Mouse (Mus musculus): ENCODE measurements around the gene Acsf2. TPM values are rescaled to one million over a fixed set of nuclear protein-coding genes. Genes with fewer than 3 reads are reported as not detected.

The Acsf2 gene
- polyA plus RNA-seq, 1 experiment from 2014 or later, result 4.0 TPM

GRCm38 (mm10) chr11:94615494-94615893 lies 13.8 kb upstream of the Acsf2 start:
- no peak overlapping the region for H3K27ac ChIP-seq (replicated peaks in 1 of 2; ENCODE audit: control insufficient read depth in 1 of 2, insufficient read depth in 1 of 2, low read depth in 2 of 2, low read length in 2 of 2)
- 13% methylated on average over 4 of the region's 4 CpGs for WGBS

GRCm38 (mm10) chr11:94614603-94615002 lies 12.9 kb upstream of the Acsf2 start:
- Histone ChIP-seq H3K27ac (replicated peaks in 1 of 2; ENCODE audit: control insufficient read depth in 1 of 2, insufficient read depth in 1 of 2, low read depth in 2 of 2, low read length in 2 of 2) (no peak overlapping the region), H3K4me3 (ENCODE audit: control insufficient read depth in 1 of 2, insufficient read depth in 1 of 2, low read depth in 1 of 2, low read length in 2 of 2) (no peak overlapping the region), H3K9me3 (ENCODE audit: control insufficient read depth, low read length) (no peaks in the 10 kb centered on the region), H3K9ac (ENCODE audit: low read length) (no peak overlapping the region), H3K36me3 (ENCODE audit: control insufficient read depth, insufficient read depth, low read length) (no peaks in the 10 kb centered on the region), H3K4me2 (ENCODE audit: low read length) (no peak overlapping the region), H3K4me1 (ENCODE audit: control insufficient read depth in 2 of 2, insufficient read depth in 2 of 2, low read length in 2 of 2) (no peaks in the 10 kb centered on the region), H3K27me3 (ENCODE audit: control insufficient read depth, insufficient read depth, low read length) (no peaks in the 10 kb centered on the region; the same call in 1 of the 2 replicates)
- no peak for ATAC-seq (ENCODE audit: insufficient number of reproducible peaks, insufficient read depth, low FRiP score, low read depth)
- 67% methylated on average over 4 of the region's 4 CpGs for WGBS

More at GRCm38 (mm10) chr11:94615494-94615893, 13.8 kb upstream of the Acsf2 start:
- H3K9me3 ChIP-seq (ENCODE audit: control insufficient read depth, low read length), result no peaks in the 10 kb centered on the region
- no peak overlapping the region for H3K4me3 ChIP-seq (ENCODE audit: control insufficient read depth in 1 of 2, insufficient read depth in 1 of 2, low read depth in 1 of 2, low read length in 2 of 2)
- H3K36me3 ChIP-seq (ENCODE audit: control insufficient read depth, insufficient read depth, low read length), result no peaks in the 10 kb centered on the region
- no peak for ATAC-seq (ENCODE audit: insufficient number of reproducible peaks, insufficient read depth, low FRiP score, low read depth)
- no peak overlapping the region for H3K9ac ChIP-seq (ENCODE audit: low read length)
- H3K4me1 ChIP-seq (ENCODE audit: control insufficient read depth in 2 of 2, insufficient read depth in 2 of 2, low read length in 2 of 2), result no peaks in the 10 kb centered on the region
- no peaks in the 10 kb centered on the region; the same call in 1 of the 2 replicates for H3K27me3 ChIP-seq (ENCODE audit: control insufficient read depth, insufficient read depth, low read length)
- no peak overlapping the region for H3K4me2 ChIP-seq (ENCODE audit: low read length)

- H3K9me3 ChIP-seq (ENCODE audit: control insufficient read depth, low read length), result no peaks in the 10 kb centered on the region
- WGBS, result 76% methylated on average over 4 of the region's 4 CpGs
- H3K27me3 ChIP-seq (ENCODE audit: control insufficient read depth, insufficient read depth, low read length), result no peaks in the 10 kb centered on the region; the same call in 1 of the 2 replicates
- no peaks in the 10 kb centered on the region for H3K4me1 ChIP-seq (ENCODE audit: control insufficient read depth in 2 of 2, insufficient read depth in 2 of 2, low read length in 2 of 2)
- H3K36me3 ChIP-seq (ENCODE audit: control insufficient read depth, insufficient read depth, low read length), result no peaks in the 10 kb centered on the region
- no peak overlapping the region for H3K9ac ChIP-seq (ENCODE audit: low read length)
- H3K4me2 ChIP-seq (ENCODE audit: low read length), result no peak overlapping the region
- H3K4me3 ChIP-seq (ENCODE audit: control insufficient read depth in 1 of 2, insufficient read depth in 1 of 2, low read depth in 1 of 2, low read length in 2 of 2), result no peak overlapping the region
- no peak for ATAC-seq (ENCODE audit: insufficient number of reproducible peaks, insufficient read depth, low FRiP score, low read depth)
- no peak overlapping the region for H3K27ac ChIP-seq (replicated peaks in 1 of 2; ENCODE audit: control insufficient read depth in 1 of 2, insufficient read depth in 1 of 2, low read depth in 2 of 2, low read length in 2 of 2)
Observed at GRCm38 (mm10) chr11:94610744-94611740, 9.4 kb upstream of the Acsf2 start.

- 61% methylated on average over 11 of the region's 11 CpGs for WGBS
- Histone ChIP-seq H3K36me3 (ENCODE audit: control insufficient read depth, insufficient read depth, low read length) (no peaks in the 10 kb centered on the region), H3K9me3 (ENCODE audit: control insufficient read depth, low read length) (no peaks in the 10 kb centered on the region), H3K4me2 (ENCODE audit: low read length) (peak overlapping the region; percentile 80), H3K4me3 (ENCODE audit: control insufficient read depth in 1 of 2, insufficient read depth in 1 of 2, low read depth in 1 of 2, low read length in 2 of 2) (peak overlapping the region in 1 of 2 experiments; percentile 57; a peak in 2 of 4 replicates), H3K27me3 (ENCODE audit: control insufficient read depth, insufficient read depth, low read length) (no peaks in the 10 kb centered on the region), H3K4me1 (ENCODE audit: control insufficient read depth in 2 of 2, insufficient read depth in 2 of 2, low read length in 2 of 2) (peaks cover 4 to 5% of the 10 kb centered on the region in 2 experiments), H3K27ac (replicated peaks in 1 of 2; ENCODE audit: control insufficient read depth in 1 of 2, insufficient read depth in 1 of 2, low read depth in 2 of 2, low read length in 2 of 2) (0 out of 4 replicates have a peak overlapping the region, but pooled peaks of 1 of the 2 experiments have one; percentile 20), H3K9ac (ENCODE audit: low read length) (peak overlapping the region; percentile 75)
- no peak for ATAC-seq (ENCODE audit: insufficient number of reproducible peaks, insufficient read depth, low FRiP score, low read depth)
Observed at GRCm38 (mm10) chr11:94602356-94602955, 785 bp upstream of the Acsf2 start.

GRCm38 (mm10) chr11:94600447-94600846 lies 1.2 kb downstream of the Acsf2 start:
- H3K9ac ChIP-seq (ENCODE audit: low read length), result no peak overlapping the region
- no peak overlapping the region for H3K4me3 ChIP-seq (ENCODE audit: control insufficient read depth in 1 of 2, insufficient read depth in 1 of 2, low read depth in 1 of 2, low read length in 2 of 2)
- H3K27me3 ChIP-seq (ENCODE audit: control insufficient read depth, insufficient read depth, low read length), result no peaks in the 10 kb centered on the region
- no peaks in the 10 kb centered on the region for H3K9me3 ChIP-seq (ENCODE audit: control insufficient read depth, low read length)
- H3K36me3 ChIP-seq (ENCODE audit: control insufficient read depth, insufficient read depth, low read length), result no peaks in the 10 kb centered on the region
- no peak overlapping the region for H3K4me2 ChIP-seq (ENCODE audit: low read length)
- no peak overlapping the region for H3K27ac ChIP-seq (replicated peaks in 1 of 2; ENCODE audit: control insufficient read depth in 1 of 2, insufficient read depth in 1 of 2, low read depth in 2 of 2, low read length in 2 of 2)
- no peak for ATAC-seq (ENCODE audit: insufficient number of reproducible peaks, insufficient read depth, low FRiP score, low read depth)
- H3K4me1 ChIP-seq (ENCODE audit: control insufficient read depth in 2 of 2, insufficient read depth in 2 of 2, low read length in 2 of 2), result peaks cover 4 to 5% of the 10 kb centered on the region in 2 experiments
- WGBS, result 88% methylated on average over 7 of the region's 7 CpGs

GRCm38 (mm10) chr11:94598437-94599120 lies 3.1 kb downstream of the Acsf2 start:
- no peak overlapping the region for H3K4me2 ChIP-seq (ENCODE audit: low read length)
- no peak for ATAC-seq (ENCODE audit: insufficient number of reproducible peaks, insufficient read depth, low FRiP score, low read depth)
- no peaks in the 10 kb centered on the region for H3K27me3 ChIP-seq (ENCODE audit: control insufficient read depth, insufficient read depth, low read length)
- H3K36me3 ChIP-seq (ENCODE audit: control insufficient read depth, insufficient read depth, low read length), result no peaks in the 10 kb centered on the region
- 77% methylated on average over 6 of the region's 6 CpGs for WGBS
- no peak overlapping the region for H3K27ac ChIP-seq (replicated peaks in 1 of 2; ENCODE audit: control insufficient read depth in 1 of 2, insufficient read depth in 1 of 2, low read depth in 2 of 2, low read length in 2 of 2)
- no peak overlapping the region for H3K4me3 ChIP-seq (ENCODE audit: control insufficient read depth in 1 of 2, insufficient read depth in 1 of 2, low read depth in 1 of 2, low read length in 2 of 2)
- peaks cover 4 to 5% of the 10 kb centered on the region in 2 experiments for H3K4me1 ChIP-seq (ENCODE audit: control insufficient read depth in 2 of 2, insufficient read depth in 2 of 2, low read length in 2 of 2)
- no peaks in the 10 kb centered on the region for H3K9me3 ChIP-seq (ENCODE audit: control insufficient read depth, low read length)
- no peak overlapping the region for H3K9ac ChIP-seq (ENCODE audit: low read length)

GRCm38 (mm10) chr11:94597319-94597718 lies 4.4 kb downstream of the Acsf2 start:
- Histone ChIP-seq H3K4me3 (ENCODE audit: control insufficient read depth in 1 of 2, insufficient read depth in 1 of 2, low read depth in 1 of 2, low read length in 2 of 2) (no peak overlapping the region), H3K27ac (replicated peaks in 1 of 2; ENCODE audit: control insufficient read depth in 1 of 2, insufficient read depth in 1 of 2, low read depth in 2 of 2, low read length in 2 of 2) (no peak overlapping the region), H3K4me2 (ENCODE audit: low read length) (no peak overlapping the region), H3K36me3 (ENCODE audit: control insufficient read depth, insufficient read depth, low read length) (no peaks in the 10 kb centered on the region), H3K27me3 (ENCODE audit: control insufficient read depth, insufficient read depth, low read length) (no peaks in the 10 kb centered on the region), H3K9me3 (ENCODE audit: control insufficient read depth, low read length) (no peaks in the 10 kb centered on the region), H3K9ac (ENCODE audit: low read length) (no peak overlapping the region), H3K4me1 (ENCODE audit: control insufficient read depth in 2 of 2, insufficient read depth in 2 of 2, low read length in 2 of 2) (peaks cover 4 to 5% of the 10 kb centered on the region in 2 experiments)
- no peak for ATAC-seq (ENCODE audit: insufficient number of reproducible peaks, insufficient read depth, low FRiP score, low read depth)
- 70% methylated on average over 4 of the region's 4 CpGs for WGBS
